Mouse (Mus musculus): ENCODE results near the gene Pvr. TPM values are rescaled to one million over a fixed set of nuclear protein-coding genes. Genes with fewer than 3 reads are reported as not detected.

Pvr gene
- 8.5 and 11.6 TPM in 2 replicates for polyA plus RNA-seq (2012; rRNA removed)

GRCm38 (mm10) chr7:19920506-19921261 lies at the start of gene Pvr:
Gene Pvr, minus strand, starts transcription at chr7:19921160.

GRCm38 (mm10) chr7:19964985-19965579 lies 44.1 kb upstream of the Pvr start, which contains the start of gene Ceacam20:
Gene Ceacam20, plus strand, starts transcription at chr7:19965412.

DNA sequence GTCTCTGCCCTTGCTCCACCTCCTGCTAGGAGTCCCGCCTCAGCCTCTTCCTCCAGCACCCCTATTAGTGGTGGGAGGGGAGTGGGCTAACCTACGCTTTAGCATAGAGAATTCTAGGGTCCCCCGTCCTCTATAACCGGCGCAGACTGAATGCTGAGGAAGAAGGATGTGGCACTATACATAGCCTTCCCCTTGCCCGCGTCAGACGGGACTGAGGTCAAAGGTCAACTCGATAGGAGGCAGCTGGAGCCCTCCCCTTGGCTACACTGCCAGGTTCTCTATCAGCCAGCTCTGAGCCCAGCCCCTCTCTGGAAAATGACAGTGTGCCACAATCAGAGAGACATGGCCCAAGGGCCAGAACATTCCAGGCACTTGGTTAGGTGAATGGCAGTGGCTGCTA lies 29.6 kb upstream of the Pvr start, which contains the start of gene Igsf23:
Igsf23 (minus strand) TSS at position 168 of the 400 bp plus-strand sequence.

DNA sequence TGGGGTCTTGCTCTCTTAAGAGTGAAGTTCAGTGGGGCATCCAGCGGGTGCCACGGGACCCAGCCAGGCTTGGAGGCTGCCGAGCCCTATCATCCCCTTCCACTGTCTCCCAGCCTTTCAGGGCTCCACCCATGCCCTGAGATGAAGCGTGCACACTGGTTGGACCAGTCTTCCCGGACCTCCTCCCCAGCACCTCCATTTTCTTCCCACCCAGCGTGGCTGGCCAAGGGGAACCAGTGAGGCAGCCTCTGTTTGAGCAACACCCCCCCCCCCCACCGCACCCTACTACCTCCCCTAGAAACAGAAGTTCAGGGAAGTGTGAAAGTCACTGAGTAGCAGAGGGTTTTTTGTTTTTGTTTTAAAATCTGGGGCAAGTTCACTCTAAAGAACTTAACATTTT lies 33.1 kb downstream of the Pvr start, which contains the start of gene Ceacam19:
Ceacam19 (minus strand) TSS at position 117 of the 400 bp plus-strand sequence.

DNA sequence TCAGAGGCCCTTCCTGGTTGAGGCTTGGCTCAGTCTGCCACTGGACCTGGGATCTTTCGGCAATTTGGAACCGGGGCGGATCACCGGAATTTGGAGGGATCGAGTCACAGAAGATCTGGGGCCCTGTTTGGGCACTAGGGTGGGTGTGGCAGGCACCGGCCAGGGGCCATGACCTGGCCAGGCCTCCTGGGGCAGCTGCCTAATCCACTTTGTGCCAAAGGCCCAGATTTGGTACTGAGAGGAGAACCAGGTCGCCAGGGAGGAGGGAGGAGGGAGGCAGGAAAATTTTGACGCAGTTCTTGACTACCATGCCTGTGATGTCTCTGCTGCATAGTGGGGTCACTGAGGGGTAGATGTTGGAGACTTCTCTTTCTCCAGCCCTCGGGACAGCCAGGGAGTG lies 59.8 kb downstream of the Pvr start, which contains the start of gene Ceacam16:
Ceacam16 (minus strand) TSS at position 101 of the 400 bp plus-strand sequence.

Other genes starting within 250 kb of the Pvr start
- gene Apoc2, start 243.2 kb downstream of the Pvr start, polyA plus RNA-seq (2012; rRNA removed) = 0.18 and 0.39 TPM in 2 replicates
- not detected in 2 replicates for gene Gm44805, start 239.7 kb downstream of the Pvr start, polyA plus RNA-seq (2012; rRNA removed)
- gene Apoc4, start 239.7 kb downstream of the Pvr start, polyA plus RNA-seq (2012; rRNA removed) = not detected in 2 replicates
- gene Apoc1, start 228.5 kb downstream of the Pvr start, polyA plus RNA-seq (2012; rRNA removed) = 1.4 and 1.9 TPM in 2 replicates
- gene Apoe, start 222.0 kb downstream of the Pvr start, polyA plus RNA-seq (2012; rRNA removed) = 310 and 317 TPM in 2 replicates
- gene Tomm40, start 205.7 kb downstream of the Pvr start, polyA plus RNA-seq (2012; rRNA removed) = 100.0 and 101 TPM in 2 replicates
- gene Nectin2, start 170.7 kb downstream of the Pvr start, polyA plus RNA-seq (2012; rRNA removed) = 36.1 and 40.6 TPM in 2 replicates
- 9.6 and 26.2 TPM in 2 replicates for gene Bcam, start 150.1 kb downstream of the Pvr start, polyA plus RNA-seq (2012; rRNA removed)
- gene Cblc, start 124.4 kb downstream of the Pvr start, polyA plus RNA-seq (2012; rRNA removed) = 0.16 and 0.75 TPM in 2 replicates
- gene Bcl3, start 98.4 kb downstream of the Pvr start, polyA plus RNA-seq (2012; rRNA removed) = 0.91 and 2.3 TPM in 2 replicates
- gene Gm19345, start 69.2 kb downstream of the Pvr start, polyA plus RNA-seq (2012; rRNA removed) = 10.0 and 11.8 TPM in 2 replicates
- gene Ceacam16, start 59.9 kb downstream of the Pvr start, polyA plus RNA-seq (2012; rRNA removed) = 0.04 TPM in 1 of 2 replicates, not detected in the other
- 0.10 TPM in 1 of 2 replicates, not detected in the other for gene Ceacam19, start 33.2 kb downstream of the Pvr start, polyA plus RNA-seq (2012; rRNA removed)
- not detected in 2 replicates for gene Igsf23, start 29.6 kb upstream of the Pvr start, polyA plus RNA-seq (2012; rRNA removed)
- gene Ceacam20, start 44.3 kb upstream of the Pvr start, polyA plus RNA-seq (2012; rRNA removed) = not detected in 2 replicates
- gene Nlrp9b, start 70.3 kb upstream of the Pvr start, polyA plus RNA-seq (2012; rRNA removed) = not detected in 2 replicates
- gene Vmn1r91, start 178.5 kb upstream of the Pvr start, polyA plus RNA-seq (2012; rRNA removed) = not detected in 2 replicates
- gene Gm16442, start 201.4 kb upstream of the Pvr start, polyA plus RNA-seq (2012; rRNA removed) = not detected in 2 replicates
- gene Vmn1r93, start 217.9 kb upstream of the Pvr start, polyA plus RNA-seq (2012; rRNA removed) = not detected in 2 replicates
- not detected in 2 replicates for gene Vmn1r94, start 247.2 kb upstream of the Pvr start, polyA plus RNA-seq (2012; rRNA removed)

All from central nervous system, embryonic 14 days (tissue).